Mouse (Mus musculus) lung, postnatal 0 days (tissue): ENCODE data around the gene Evi2a.

ENCODE experiments used
- CTCF ChIP-seq: IDR thresholded peaks from 2 replicates; pipeline ENCODE4 v1.5.1; 2016; ENCODE audit warnings: antibody characterized with exemption, mild to moderate bottlenecking
- EP300 ChIP-seq: IDR thresholded peaks from 2 replicates; pipeline ENCODE4 v1.6.1; 2016; ENCODE audit warnings: antibody characterized with exemption, mild to moderate bottlenecking, control low read depth

GRCm38 (mm10) chr11:79533311-79533710 is 2.9 kb upstream of the Evi2a start:
- no peak for TF ChIP-seq CTCF
- no peak for TF ChIP-seq EP300
